Mouse (Mus musculus): Measurements from ENCODE around the gene Dnmbp.
A peak's percentile ranks its signal among the peaks of the same experiment; 100 is the strongest.

DNA sequence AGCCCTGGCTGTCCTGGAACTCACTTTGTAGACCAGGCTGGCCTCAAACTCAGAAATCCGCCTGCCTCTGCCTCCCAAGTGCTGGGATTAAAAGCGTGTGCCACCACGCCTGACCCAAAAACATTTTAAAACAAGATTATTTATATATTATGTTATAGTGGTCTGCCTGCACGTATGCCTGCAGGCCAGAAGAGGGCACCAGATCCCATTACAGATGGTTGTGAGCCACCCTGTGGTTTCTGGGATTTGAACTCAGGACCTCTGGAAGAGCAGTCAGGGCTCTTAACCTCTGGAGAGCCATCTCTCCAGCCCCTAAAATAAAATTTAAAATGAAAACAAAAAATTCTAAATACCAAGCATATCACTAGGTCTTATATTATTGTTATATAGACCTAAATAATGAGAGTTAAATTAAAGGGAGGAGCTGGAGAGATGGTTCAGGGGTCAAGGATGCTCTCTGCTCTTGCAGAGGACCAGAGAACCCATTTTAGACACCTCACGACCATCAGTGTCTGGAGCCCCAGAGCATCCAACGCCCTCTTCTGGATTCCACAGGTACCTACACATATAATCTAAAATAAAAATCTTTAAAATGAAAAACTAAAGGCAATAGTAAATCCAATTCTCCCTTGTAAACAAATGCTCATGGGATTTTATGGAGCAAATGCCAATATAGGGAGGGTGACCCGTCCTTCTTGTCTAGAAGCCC lies 87.0 kb downstream of the Dnmbp start:
- 0 out of 2 replicates have a peak, but pooled peaks have one; percentile 22 for TF ChIP-seq CTCF (IDR thresholded peaks at IDR 0.05; ENCODE audit: extremely low read depth, insufficient read depth, low read length)
- no peak for TF ChIP-seq POLR2A (IDR thresholded peaks at IDR 0.05; ENCODE audit: extremely low read depth, insufficient read depth, low read length)
